Mouse (Mus musculus) heart, adult 2 months (tissue): Measurements from ENCODE around the gene Gm11758. TPM values are rescaled to one million over a fixed set of nuclear protein-coding genes. Genes with fewer than 3 reads are reported as not detected.
"Not testable (repeated sequence)": the region's sequence is repeated elsewhere in the genome, so short reads cannot be mapped to it uniquely, and the experiment has no call there.

Experiments
- DNase-seq, 2 experiments: peaks; one replicate each; pipeline ENCODE4 v3.0.0; 2021
- H3K27ac ChIP-seq: fragments of 200-600 bp; 2 replicates; pipeline ENCODE4 v1.8.1; 2022
- H3K27me3 ChIP-seq: fragments of 200-500 bp; 2 replicates; pipeline ENCODE4 v1.6.1; 2012; ENCODE audit warnings: mild to moderate bottlenecking, low read length, inconsistent platforms, mixed read lengths; ENCODE audit not compliant: control insufficient read depth, insufficient read depth
- H3K36me3 ChIP-seq: fragments of 200-500 bp; 2 replicates; pipeline ENCODE4 v1.6.1; 2012; ENCODE audit warnings: low read length, inconsistent platforms; ENCODE audit not compliant: control insufficient read depth, insufficient read depth
- H3K4me1 ChIP-seq: fragments of 200-500 bp; 2 replicates; pipeline ENCODE4 v1.6.1; 2011; ENCODE audit warnings: low read length; ENCODE audit not compliant: control insufficient read depth, insufficient read depth
- H3K4me3 ChIP-seq: fragments of 200-600 bp; 2 replicates; pipeline ENCODE4 v1.8.1; 2022
- H3K79me2 ChIP-seq: fragments of 200-500 bp; replicated peaks from 2 replicates; pipeline ENCODE4 v1.6.1; 2012; ENCODE audit warnings: mild to moderate bottlenecking, inconsistent platforms, low read length, moderate library complexity, mixed read lengths; ENCODE audit not compliant: control insufficient read depth, insufficient read depth
- H3K9ac ChIP-seq: fragments of 200-500 bp; 2 replicates; pipeline ENCODE4 v1.6.1; 2012; ENCODE audit warnings: low read depth, mild to moderate bottlenecking, control low read depth, inconsistent platforms, low read length, mixed read lengths
- CTCF ChIP-seq: fragments of 200-600 bp; IDR thresholded peaks from 2 replicates; pipeline ENCODE4 v1.8.1; 2022; ENCODE audit warnings: antibody characterized with exemption, mild to moderate bottlenecking, moderate library complexity
- WGBS: fragments of 180-500 bp; shearing (Covaris S2); methylation state at CpG from one replicate; pipeline ENCODE4 v1.1.7; 2018; 5-methylcytosine and 5-hydroxymethylcytosine counted together
- intact Hi-C: fragments of 180-260 bp; cut with DNase I; formaldehyde crosslinking; loops from one replicate; pipeline ENCODE4 v1.15.1; 2025
- long read RNA-seq: library from polyadenylated mRNA; stranded (forward); transcript quantifications from one replicate; pipeline ENCODE4 v2.0.0, GENCODE M21; 2021
- polyA plus RNA-seq: library from polyadenylated mRNA; depleted of rRNA; stranded (reverse); fragments of >200 nt; gene quantifications from 2 replicates; pipeline ENCODE4 v1.2.3, GENCODE M21; 2012; rRNA removed
- total RNA-seq, 2 experiments: library from RNA; stranded (reverse); gene quantifications; 2 replicates each; pipeline ENCODE4 v1.2.3; 2021

Gm11758 gene
- total RNA-seq (not detected), polyA plus RNA-seq (not detected in 2 replicates)
- long read RNA-seq = 0 reads

- H3K4me3 ChIP-seq, H3K4me1 ChIP-seq, DNase-seq, H3K9ac ChIP-seq, H3K27ac ChIP-seq, intact Hi-C loops, H3K79me2 ChIP-seq, H3K36me3 ChIP-seq, H3K27me3 ChIP-seq: not testable (repeated sequence)
- no CpG with 5 or more reads among the region's 4 CpGs for WGBS
These were observed at the start of gene Gm11758 for GRCm38 (mm10) chr4:73876166-73876565. TSS of gene Gm11758 (minus strand) at chr4:73876266.

- 73% methylated on average over 6 of the region's 6 CpGs for WGBS
- H3K27ac ChIP-seq, H3K36me3 ChIP-seq, H3K79me2 ChIP-seq, H3K4me1 ChIP-seq, DNase-seq, H3K4me3 ChIP-seq, H3K27me3 ChIP-seq, H3K9ac ChIP-seq, intact Hi-C loops: not testable (repeated sequence)
These were observed 44.6 kb upstream of the Gm11758 start, which contains the start of gene Gm11756 for GRCm38 (mm10) chr4:73920660-73921059. TSS of gene Gm11756 (minus strand) at chr4:73920760.

- H3K27me3 ChIP-seq, intact Hi-C loops, H3K27ac ChIP-seq, H3K9ac ChIP-seq, DNase-seq, H3K79me2 ChIP-seq, H3K36me3 ChIP-seq, H3K4me3 ChIP-seq, H3K4me1 ChIP-seq: not testable (repeated sequence)
- no CpG with 5 or more reads among the region's 4 CpGs for WGBS
These were observed 29.8 kb upstream of the Gm11758 start, which contains the start of gene Gm13871 for GRCm38 (mm10) chr4:73905853-73906252. TSS of gene Gm13871 (minus strand) at chr4:73905953.

- H3K4me3 ChIP-seq, DNase-seq, intact Hi-C loops, H3K4me1 ChIP-seq, H3K27ac ChIP-seq, H3K79me2 ChIP-seq, H3K27me3 ChIP-seq, H3K36me3 ChIP-seq, H3K9ac ChIP-seq: not testable (repeated sequence)
- WGBS = no CpG with 5 or more reads among the region's 4 CpGs
These were observed 14.9 kb upstream of the Gm11758 start, which contains the start of gene Gm11757 for GRCm38 (mm10) chr4:73891012-73891411. TSS of gene Gm11757 (minus strand) at chr4:73891112.

- H3K27ac ChIP-seq = no peak overlapping the region
- no peak overlapping the region for H3K4me3 ChIP-seq
- H3K9ac ChIP-seq = no peak overlapping the region
- intact Hi-C loops = no loop called here
- 79% methylated on average over 3 of the region's 3 CpGs for WGBS
- TF ChIP-seq CTCF = no peak
- no peak for DNase-seq
- no peaks in the 10 kb centered on the region for H3K36me3 ChIP-seq
- no peaks in the 10 kb centered on the region for H3K27me3 ChIP-seq
- H3K79me2 ChIP-seq = no peaks in the 10 kb centered on the region
- H3K4me1 ChIP-seq = no peaks in the 10 kb centered on the region
These were observed 49.5 kb downstream of the Gm11758 start for GRCm38 (mm10) chr4:73826587-73826986.

Other genes with a start within 250 kb of the Gm11758 start
- gene Gm11236, start 238.1 kb downstream of the Gm11758 start, total RNA-seq = not detected
- 0.18 TPM in 1 of 2 replicates, not detected in the other for gene Gm11236, start 238.1 kb downstream of the Gm11758 start, polyA plus RNA-seq
- not detected for gene Gm11239, start 207.9 kb downstream of the Gm11758 start, total RNA-seq
- gene Gm11239, start 207.9 kb downstream of the Gm11758 start, polyA plus RNA-seq = not detected in 2 replicates
- gene Gm428, start 192.8 kb downstream of the Gm11758 start, total RNA-seq = not detected
- not detected in 2 replicates for gene Gm428, start 192.8 kb downstream of the Gm11758 start, polyA plus RNA-seq
- gene Rasef, start 85.3 kb downstream of the Gm11758 start, total RNA-seq = under 1 TPM; 0.60 to 0.77 TPM
- 0.32 and 0.51 TPM in 2 replicates for gene Rasef, start 85.3 kb downstream of the Gm11758 start, polyA plus RNA-seq
- not detected for gene Gm11757, start 14.8 kb upstream of the Gm11758 start, total RNA-seq
- gene Gm11757, start 14.8 kb upstream of the Gm11758 start, polyA plus RNA-seq = not detected in 2 replicates
- gene Gm13871, start 29.7 kb upstream of the Gm11758 start, total RNA-seq = not detected
- gene Gm13871, start 29.7 kb upstream of the Gm11758 start, polyA plus RNA-seq = not detected in 2 replicates
- 1 to 10 TPM; 3.9 to 4.6 TPM for gene Gm11756, start 44.5 kb upstream of the Gm11758 start, total RNA-seq
- gene Gm11756, start 44.5 kb upstream of the Gm11758 start, polyA plus RNA-seq = 2.7 and 4.0 TPM in 2 replicates
- gene 2310002L09Rik, start 74.6 kb upstream of the Gm11758 start, total RNA-seq = 10 to 100 TPM; 38.2 to 42.9 TPM
- 17.1 and 42.1 TPM in 2 replicates for gene 2310002L09Rik, start 74.6 kb upstream of the Gm11758 start, polyA plus RNA-seq
- gene Frmd3, start 137.2 kb upstream of the Gm11758 start, total RNA-seq = under 1 TPM in 1 of 2 experiments, not detected in 1; 0.14 TPM
- 0.04 TPM in 1 of 2 replicates, not detected in the other for gene Frmd3, start 137.2 kb upstream of the Gm11758 start, polyA plus RNA-seq